Mouse (Mus musculus) kidney, embryonic 14.5 days (tissue): ENCODE measurements at regions not wholly inside any gene's neighbourhood (a gene's known extent, or its start where the extent isn't known, plus 50 kb on each side); places are given as distances from the start of the nearest gene placed in this dataset.

Experiments
- ATAC-seq: fragments of 200-750 bp; cut with Nextera tagmentation; 2 replicates; pipeline ENCODE4 v1.8.0; 2017; ENCODE audit warnings: moderate number of reproducible peaks, mild to moderate bottlenecking, moderate TSS enrichment, moderate library complexity; ENCODE audit not compliant: low FRiP score, low TSS enrichment
- H3K27ac ChIP-seq: fragments of 300-500 bp; sonication (generic); 2 replicates; pipeline ENCODE4 v1.5.1; 2014; ENCODE audit warnings: low read depth, mild to moderate bottlenecking, low read length, moderate library complexity, mixed read lengths
- H3K27me3 ChIP-seq: fragments of 300-500 bp; sonication (generic); 2 replicates; pipeline ENCODE4 v1.6.1; 2014; ENCODE audit warnings: mild to moderate bottlenecking, low read length; ENCODE audit not compliant: control insufficient read depth, insufficient read depth
- H3K36me3 ChIP-seq: fragments of 300-500 bp; sonication (generic); 2 replicates; pipeline ENCODE4 v1.6.1; 2014; ENCODE audit warnings: low read length, mixed read lengths; ENCODE audit not compliant: control insufficient read depth, insufficient read depth
- H3K4me1 ChIP-seq: fragments of 300-500 bp; sonication (generic); 2 replicates; pipeline ENCODE4 v1.6.1; 2014; ENCODE audit warnings: low read length, mixed read lengths; ENCODE audit not compliant: control insufficient read depth, insufficient read depth
- H3K4me2 ChIP-seq: fragments of 300-500 bp; sonication (generic); replicated peaks from 2 replicates; pipeline ENCODE4 v1.6.1; 2014; ENCODE audit warnings: low read depth, mild to moderate bottlenecking, low read length
- H3K4me3 ChIP-seq: fragments of 300-500 bp; sonication (generic); 2 replicates; pipeline ENCODE4 v1.5.1; 2014; ENCODE audit warnings: mild to moderate bottlenecking, low read length
- H3K9ac ChIP-seq: fragments of 300-500 bp; sonication (generic); 2 replicates; pipeline ENCODE4 v1.6.1; 2014; ENCODE audit warnings: low read depth, mild to moderate bottlenecking, low read length, moderate library complexity
- H3K9me3 ChIP-seq: fragments of 300-500 bp; sonication (generic); 2 replicates; pipeline ENCODE4 v1.6.1; 2016; ENCODE audit warnings: low read length; ENCODE audit not compliant: control insufficient read depth
- whole genome bisulfite sequencing: fragments of 180-500 bp; shearing (Covaris S2); extraction: QIAGEN DNeasy Blood & Tissue Kit; methylation state at CpG from one replicate; pipeline ENCODE4 v1.1.7; 2014; 5-methylcytosine and 5-hydroxymethylcytosine counted together

GRCm38 (mm10) chr2:103186751-103187260 is 113.3 kb downstream of the Apip start:
- no peaks in the 10 kb centered on the region for H3K4me1 ChIP-seq
- no peak for ATAC-seq
- H3K27ac ChIP-seq: no peak overlapping the region
- no peak overlapping the region for H3K9ac ChIP-seq
- no peaks in the 10 kb centered on the region for H3K9me3 ChIP-seq
- no peaks in the 10 kb centered on the region for H3K36me3 ChIP-seq
- H3K4me3 ChIP-seq: no peak overlapping the region
- no peaks in the 10 kb centered on the region for H3K27me3 ChIP-seq
- 80% methylated on average over 4 of the region's 4 CpGs for WGBS
- no peak overlapping the region for H3K4me2 ChIP-seq

GRCm38 (mm10) chr2:103192591-103192990 is 110.5 kb downstream of the Ehf start:
- H3K4me3 ChIP-seq: no peak overlapping the region
- ATAC-seq: no peak
- no peaks in the 10 kb centered on the region for H3K36me3 ChIP-seq
- no peak overlapping the region for H3K4me2 ChIP-seq
- no peak overlapping the region for H3K27ac ChIP-seq
- 79% methylated on average over 4 of the region's 4 CpGs for WGBS
- no peaks in the 10 kb centered on the region for H3K4me1 ChIP-seq
- no peak overlapping the region for H3K9ac ChIP-seq
- H3K27me3 ChIP-seq: no peaks in the 10 kb centered on the region
- H3K9me3 ChIP-seq: no peaks in the 10 kb centered on the region

- no peak overlapping the region for H3K4me3 ChIP-seq
- H3K36me3 ChIP-seq: no peaks in the 10 kb centered on the region
- no peaks in the 10 kb centered on the region for H3K9me3 ChIP-seq
- no peak overlapping the region for H3K4me2 ChIP-seq
- ATAC-seq: no peak
- no peaks in the 10 kb centered on the region for H3K4me1 ChIP-seq
- no peaks in the 10 kb centered on the region for H3K27me3 ChIP-seq
- H3K27ac ChIP-seq: no peak overlapping the region
- H3K9ac ChIP-seq: no peak overlapping the region
- 86% methylated on average over 6 of the region's 6 CpGs for WGBS
These were observed 102.8 kb downstream of the Ehf start for GRCm38 (mm10) chr2:103200313-103200712.

GRCm38 (mm10) chr2:103205046-103205445 is 98.0 kb downstream of the Ehf start:
- WGBS: 75% methylated on average over 8 of the region's 8 CpGs
- no peak overlapping the region for H3K9ac ChIP-seq
- no peaks in the 10 kb centered on the region for H3K27me3 ChIP-seq
- no peak for ATAC-seq
- H3K36me3 ChIP-seq: no peaks in the 10 kb centered on the region
- H3K27ac ChIP-seq: no peak overlapping the region
- no peak overlapping the region for H3K4me3 ChIP-seq
- H3K9me3 ChIP-seq: no peaks in the 10 kb centered on the region
- no peak overlapping the region for H3K4me2 ChIP-seq
- no peaks in the 10 kb centered on the region for H3K4me1 ChIP-seq

GRCm38 (mm10) chr2:103208370-103208769 is 94.7 kb downstream of the Ehf start:
- Histone ChIP-seq H3K9me3 (no peaks in the 10 kb centered on the region), H3K9ac (no peak overlapping the region), H3K27ac (no peak overlapping the region), H3K4me1 (no peaks in the 10 kb centered on the region), H3K27me3 (no peaks in the 10 kb centered on the region), H3K36me3 (no peaks in the 10 kb centered on the region), H3K4me2 (no peak overlapping the region), H3K4me3 (no peak overlapping the region)
- ATAC-seq: no peak
- WGBS: 85% methylated on average over 5 of the region's 5 CpGs

GRCm38 (mm10) chr2:103209056-103209455 is 94.0 kb downstream of the Ehf start:
- H3K36me3 ChIP-seq: no peaks in the 10 kb centered on the region
- H3K9ac ChIP-seq: no peak overlapping the region
- H3K27me3 ChIP-seq: no peaks in the 10 kb centered on the region
- H3K9me3 ChIP-seq: no peaks in the 10 kb centered on the region
- H3K4me3 ChIP-seq: no peak overlapping the region
- no peak for ATAC-seq
- no peaks in the 10 kb centered on the region for H3K4me1 ChIP-seq
- no peak overlapping the region for H3K4me2 ChIP-seq
- 78% methylated on average over 2 of the region's 2 CpGs for WGBS
- H3K27ac ChIP-seq: no peak overlapping the region

- no peaks in the 10 kb centered on the region for H3K9me3 ChIP-seq
- H3K9ac ChIP-seq: no peak overlapping the region
- ATAC-seq: no peak
- no peak overlapping the region for H3K4me2 ChIP-seq
- 85% methylated on average over 6 of the region's 6 CpGs for WGBS
- no peaks in the 10 kb centered on the region for H3K27me3 ChIP-seq
- no peak overlapping the region for H3K27ac ChIP-seq
- H3K4me3 ChIP-seq: no peak overlapping the region
- no peaks in the 10 kb centered on the region for H3K36me3 ChIP-seq
- no peaks in the 10 kb centered on the region for H3K4me1 ChIP-seq
These were observed 93.5 kb downstream of the Ehf start for GRCm38 (mm10) chr2:103209512-103209981.

- H3K4me2 ChIP-seq: no peak overlapping the region
- ATAC-seq: no peak
- H3K9ac ChIP-seq: no peak overlapping the region
- 64% methylated on average over 3 of the region's 3 CpGs for WGBS
- no peaks in the 10 kb centered on the region for H3K9me3 ChIP-seq
- H3K36me3 ChIP-seq: no peaks in the 10 kb centered on the region
- no peaks in the 10 kb centered on the region for H3K4me1 ChIP-seq
- no peak overlapping the region for H3K27ac ChIP-seq
- no peak overlapping the region for H3K4me3 ChIP-seq
- no peaks in the 10 kb centered on the region for H3K27me3 ChIP-seq
These were observed 91.9 kb downstream of the Ehf start for GRCm38 (mm10) chr2:103211179-103211578.
